Mouse (Mus musculus): ENCODE measurements around the gene Vps54. TPM values are rescaled to one million over a fixed set of nuclear protein-coding genes. Genes with fewer than 3 reads are reported as not detected.

Gene Vps54
- polyA plus RNA-seq, 1 experiment from 2014 or later, result 10.3 TPM

DNA sequence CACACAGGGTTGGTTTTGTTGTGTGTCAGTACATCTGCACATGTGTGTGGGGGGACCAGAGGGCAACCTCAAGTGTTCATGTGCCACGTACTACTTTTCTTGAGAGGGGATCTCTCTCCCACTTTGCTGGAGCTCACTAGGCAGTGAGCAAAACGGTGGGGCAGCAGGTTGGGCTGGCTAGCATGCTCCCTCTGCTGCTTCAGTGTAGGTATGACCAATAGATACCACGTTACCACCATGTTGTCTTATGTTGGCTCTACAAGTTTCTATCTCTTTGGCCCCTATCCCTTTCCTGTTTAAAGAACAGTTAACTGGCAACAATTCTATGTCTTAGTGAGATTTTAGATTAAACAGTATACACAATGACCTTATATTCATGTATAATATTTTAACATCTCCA, 83.3 kb downstream of the Vps54 start:
- no peak overlapping the region for H3K9ac ChIP-seq
- no peaks in the 10 kb centered on the region for H3K9me3 ChIP-seq
- no peak overlapping the region for H3K4me3 ChIP-seq

GRCm38 (mm10) chr11:21325781-21326180, 86.7 kb downstream of the Vps54 start:
- no peaks in the 10 kb centered on the region for H3K4me1 ChIP-seq
- no peak overlapping the region for H3K9ac ChIP-seq
- H3K36me3 ChIP-seq (replicated peaks), result peaks cover 37% of the 10 kb centered on the region; the same call in 1 of the 2 replicates
- no peaks in the 10 kb centered on the region for H3K27me3 ChIP-seq (replicated peaks)
- H3K9me3 ChIP-seq, result no peaks in the 10 kb centered on the region
- H3K4me3 ChIP-seq, result no peak overlapping the region
- WGBS, result 94% methylated on average over 5 of the region's 5 CpGs
- no peak overlapping the region for H3K27ac ChIP-seq
- H3K4me2 ChIP-seq, result no peak overlapping the region
- no peak for ATAC-seq (replicated peaks)

More for the DNA sequence above, 83.3 kb downstream of the Vps54 start:
- 89% methylated on average over 3 of the region's 3 CpGs for WGBS
- Histone ChIP-seq H3K36me3 (replicated peaks) (0 out of 2 replicates have a peak, but pooled peaks cover 22% of the 10 kb centered on the region), H3K4me2 (no peak overlapping the region), H3K4me1 (no peaks in the 10 kb centered on the region), H3K27me3 (replicated peaks) (no peaks in the 10 kb centered on the region), H3K27ac (no peak overlapping the region)
- no peak for ATAC-seq (replicated peaks)

- no peaks in the 10 kb centered on the region for H3K9me3 ChIP-seq
- WGBS, result 69% methylated on average over 2 of the region's 2 CpGs
- H3K27me3 ChIP-seq (replicated peaks), result no peaks in the 10 kb centered on the region
- H3K27ac ChIP-seq, result no peak overlapping the region
- peaks cover 33% of the 10 kb centered on the region; the same call in 1 of the 2 replicates for H3K36me3 ChIP-seq (replicated peaks)
- no peak overlapping the region for H3K9ac ChIP-seq
- no peak for ATAC-seq (replicated peaks)
- H3K4me3 ChIP-seq, result no peak overlapping the region
- no peak overlapping the region for H3K4me2 ChIP-seq
- H3K4me1 ChIP-seq, result no peaks in the 10 kb centered on the region
Observed at GRCm38 (mm10) chr11:21326770-21327169, 87.7 kb downstream of the Vps54 start.

DNA sequence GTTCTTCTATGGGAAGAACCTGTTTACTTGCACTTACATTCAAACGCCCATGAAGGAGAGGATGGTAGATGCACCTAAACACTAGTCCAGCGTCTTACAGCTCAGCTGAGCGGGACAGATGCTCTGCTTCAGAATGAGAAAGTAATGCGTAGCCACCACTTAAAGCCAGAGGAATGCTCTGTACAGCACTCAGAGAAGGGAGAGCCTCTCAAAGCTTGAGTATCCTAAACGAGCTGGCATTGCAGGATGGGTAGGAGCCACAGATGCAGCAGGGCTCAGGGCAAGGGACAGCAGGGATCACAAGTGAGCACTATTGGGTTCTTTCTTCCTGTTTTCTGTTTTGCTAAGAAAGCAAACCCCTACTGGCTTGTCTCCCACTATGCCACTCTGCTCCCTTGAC, 88.4 kb downstream of the Vps54 start:
- Histone ChIP-seq H3K4me2 (no peak overlapping the region), H3K27me3 (replicated peaks) (no peaks in the 10 kb centered on the region), H3K4me3 (no peak overlapping the region), H3K9ac (no peak overlapping the region), H3K9me3 (no peaks in the 10 kb centered on the region), H3K36me3 (replicated peaks) (peaks cover 29% of the 10 kb centered on the region; the same call in 1 of the 2 replicates), H3K4me1 (no peaks in the 10 kb centered on the region), H3K27ac (no peak overlapping the region)
- 92% methylated on average over 5 of the region's 5 CpGs for WGBS
- no peak for ATAC-seq (replicated peaks)

DNA sequence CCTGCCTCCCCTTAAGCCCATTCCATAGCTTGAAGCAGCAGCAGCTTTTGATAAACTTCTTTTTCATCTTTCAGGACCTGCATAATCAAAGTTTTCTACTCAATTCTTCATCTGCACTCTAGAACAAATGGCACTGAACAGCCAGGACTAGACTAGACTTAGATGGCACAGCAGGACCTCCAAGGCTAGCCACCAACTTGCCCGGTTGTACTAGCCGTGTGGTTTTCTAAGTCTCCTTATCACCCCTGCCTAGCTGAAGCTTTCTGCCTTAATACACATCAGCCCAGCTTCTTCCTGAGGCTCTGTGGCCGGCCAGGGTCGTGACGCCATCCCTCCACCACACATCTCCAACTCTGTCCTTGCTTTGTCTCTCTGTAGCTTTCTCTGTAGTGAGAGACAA, 89.1 kb downstream of the Vps54 start:
- H3K9ac ChIP-seq, result no peak overlapping the region
- no peaks in the 10 kb centered on the region for H3K27me3 ChIP-seq (replicated peaks)
- H3K9me3 ChIP-seq, result no peaks in the 10 kb centered on the region
- 90% methylated on average over 5 of the region's 5 CpGs for WGBS
- no peak overlapping the region for H3K27ac ChIP-seq
- no peak overlapping the region for H3K4me2 ChIP-seq
- no peaks in the 10 kb centered on the region for H3K4me1 ChIP-seq
- ATAC-seq (replicated peaks), result no peak
- H3K36me3 ChIP-seq (replicated peaks), result peaks cover 28% of the 10 kb centered on the region; the same call in 1 of the 2 replicates
- no peak overlapping the region for H3K4me3 ChIP-seq

DNA sequence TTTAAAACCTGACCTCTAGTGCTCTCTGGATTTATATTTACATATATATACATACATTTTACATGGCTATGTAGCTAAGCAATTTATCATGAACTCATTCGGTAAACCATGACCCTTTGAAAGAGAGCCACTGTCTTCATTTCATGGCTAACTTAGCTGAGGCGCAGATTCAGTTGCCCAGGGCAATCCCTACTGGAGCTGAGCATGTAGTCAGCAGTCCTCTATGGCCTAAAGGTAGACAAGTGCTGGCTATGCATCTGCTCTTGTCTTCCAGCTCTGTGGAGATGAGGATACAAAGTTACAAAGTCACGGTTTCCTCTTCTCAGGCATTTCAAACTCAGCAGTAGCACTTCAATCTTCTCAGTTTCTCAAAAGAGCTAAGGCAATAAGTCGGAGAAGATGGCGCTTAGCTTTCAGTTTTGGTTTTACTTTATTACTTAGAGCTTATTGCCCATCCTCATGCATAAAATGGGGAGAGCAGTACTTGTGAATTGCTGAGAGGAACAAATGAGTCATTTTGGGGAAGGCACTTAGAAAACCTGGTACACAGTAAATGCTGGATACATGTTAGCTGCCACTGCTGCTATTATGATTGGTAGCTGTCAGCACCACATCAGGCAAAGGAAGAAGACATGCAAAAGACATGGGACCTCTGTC, 93.7 kb downstream of the Vps54 start:
- WGBS, result 93% methylated on average over 5 of the region's 5 CpGs
- ATAC-seq (replicated peaks), result no peak
- Histone ChIP-seq H3K9ac (no peak overlapping the region), H3K27ac (no peak overlapping the region), H3K4me1 (no peaks in the 10 kb centered on the region), H3K4me3 (no peak overlapping the region), H3K36me3 (replicated peaks) (peaks cover 15% of the 10 kb centered on the region; the same call in 1 of the 2 replicates), H3K4me2 (no peak overlapping the region), H3K9me3 (no peaks in the 10 kb centered on the region), H3K27me3 (replicated peaks) (no peaks in the 10 kb centered on the region)

DNA sequence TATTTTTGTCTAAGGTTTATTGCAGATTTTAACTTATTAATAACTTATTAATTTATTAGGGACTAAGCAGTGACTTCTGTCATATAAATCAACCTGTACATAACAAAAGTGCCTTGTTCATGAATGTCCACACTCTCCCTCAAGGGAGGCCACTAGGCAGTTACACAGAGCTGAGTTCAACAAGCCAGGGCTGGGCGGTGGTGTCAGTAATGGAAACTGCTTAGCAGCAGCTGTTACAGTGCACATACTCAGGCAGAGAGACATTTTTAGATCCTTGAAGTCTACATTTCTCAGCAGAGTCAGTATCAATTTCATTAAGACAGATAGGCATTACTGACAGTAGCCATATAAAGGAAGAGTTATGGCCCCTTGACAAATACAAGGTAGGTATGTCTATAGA, 98.8 kb downstream of the Vps54 start:
- no peak overlapping the region for H3K4me2 ChIP-seq
- 89% methylated on average over 1 of the region's 1 CpGs for WGBS
- no peak overlapping the region for H3K4me3 ChIP-seq
- H3K36me3 ChIP-seq (replicated peaks), result no peaks in the 10 kb centered on the region
- no peaks in the 10 kb centered on the region for H3K4me1 ChIP-seq
- H3K27ac ChIP-seq, result no peak overlapping the region
- no peaks in the 10 kb centered on the region for H3K9me3 ChIP-seq
- no peaks in the 10 kb centered on the region for H3K27me3 ChIP-seq (replicated peaks)
- ATAC-seq (replicated peaks), result no peak
- no peak overlapping the region for H3K9ac ChIP-seq

DNA sequence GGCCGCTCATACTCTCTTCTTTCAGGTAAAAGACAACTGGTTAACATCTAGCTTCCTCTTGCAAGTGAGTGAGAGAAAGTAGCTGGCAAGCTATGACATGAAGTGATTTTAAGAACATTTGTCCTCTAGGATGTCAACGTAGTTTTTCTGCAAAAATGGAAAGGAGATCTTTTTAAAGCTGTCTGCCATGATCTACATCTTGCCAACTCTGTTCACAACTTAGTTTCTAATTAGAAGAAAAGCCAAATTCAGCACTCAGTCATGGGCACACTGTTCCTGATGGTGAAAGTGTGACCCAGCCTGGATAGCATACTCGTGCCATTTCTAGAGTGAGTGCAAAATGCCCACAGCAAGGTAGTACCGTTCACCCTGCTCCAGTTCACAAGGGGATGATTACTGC, 100.0 kb downstream of the Vps54 start:
- H3K9ac ChIP-seq, result no peak overlapping the region
- no peaks in the 10 kb centered on the region for H3K4me1 ChIP-seq
- 92% methylated on average over 4 of the region's 4 CpGs for WGBS
- H3K36me3 ChIP-seq (replicated peaks), result no peaks in the 10 kb centered on the region
- no peak overlapping the region for H3K4me2 ChIP-seq
- no peak overlapping the region for H3K4me3 ChIP-seq
- no peaks in the 10 kb centered on the region for H3K27me3 ChIP-seq (replicated peaks)
- no peak for ATAC-seq (replicated peaks)
- H3K9me3 ChIP-seq, result no peaks in the 10 kb centered on the region
- no peak overlapping the region for H3K27ac ChIP-seq

DNA sequence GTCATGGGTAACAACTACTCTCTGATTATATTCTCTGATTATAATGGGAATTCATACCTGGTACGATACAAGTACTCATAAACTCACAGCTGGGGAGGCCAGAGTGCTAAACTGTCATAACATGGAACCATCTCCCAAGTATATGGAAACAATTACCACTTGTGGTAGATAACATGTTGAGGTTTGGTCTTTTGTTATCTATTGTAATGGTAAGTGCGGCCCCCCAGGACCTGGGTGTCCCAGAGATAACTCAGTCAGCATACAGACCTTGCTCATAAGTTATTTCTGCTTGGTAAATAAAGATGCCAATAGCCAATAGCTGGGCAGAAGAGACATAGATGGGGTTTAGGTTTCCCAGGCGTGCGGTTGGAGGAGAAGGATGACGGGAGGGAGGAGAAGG, 104.4 kb downstream of the Vps54 start:
- Histone ChIP-seq H3K4me1 (no peaks in the 10 kb centered on the region), H3K4me2 (no peak overlapping the region), H3K9ac (no peak overlapping the region), H3K4me3 (no peak overlapping the region), H3K9me3 (no peaks in the 10 kb centered on the region), H3K27ac (no peak overlapping the region), H3K36me3 (replicated peaks) (no peaks in the 10 kb centered on the region), H3K27me3 (replicated peaks) (no peaks in the 10 kb centered on the region)
- ATAC-seq (replicated peaks), result no peak
- whole genome bisulfite sequencing, result 95% methylated on average over 5 of the region's 5 CpGs

- H3K27ac ChIP-seq, result no peak overlapping the region
- H3K27me3 ChIP-seq (replicated peaks), result no peaks in the 10 kb centered on the region
- ATAC-seq (replicated peaks), result no peak
- 94% methylated on average over 3 of the region's 3 CpGs for WGBS
- no peak overlapping the region for H3K4me2 ChIP-seq
- H3K9ac ChIP-seq, result no peak overlapping the region
- H3K4me1 ChIP-seq, result no peaks in the 10 kb centered on the region
- no peaks in the 10 kb centered on the region for H3K36me3 ChIP-seq (replicated peaks)
- H3K4me3 ChIP-seq, result no peak overlapping the region
- no peaks in the 10 kb centered on the region for H3K9me3 ChIP-seq
Observed at GRCm38 (mm10) chr11:21346020-21346419, 106.9 kb downstream of the Vps54 start.

DNA sequence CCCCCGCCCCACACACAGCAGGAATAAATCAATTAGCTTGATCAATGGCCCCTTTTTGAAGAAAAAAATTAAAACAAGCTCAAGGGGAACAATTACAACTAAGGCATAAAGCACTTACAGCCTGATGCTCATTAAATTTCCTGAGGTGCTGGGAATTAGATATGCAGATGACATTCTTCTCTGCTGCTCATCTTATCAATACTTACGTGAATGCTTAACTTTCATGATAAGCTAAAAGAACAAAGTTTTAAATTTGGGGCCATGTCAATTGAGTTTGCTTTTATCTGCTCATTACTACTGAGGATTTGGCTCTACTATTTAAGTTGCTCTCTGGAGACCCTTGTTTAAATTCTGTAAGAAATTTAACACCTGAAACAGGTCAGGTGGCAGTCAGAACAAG, 109.8 kb downstream of the Vps54 start:
- no peaks in the 10 kb centered on the region for H3K27me3 ChIP-seq (replicated peaks)
- ATAC-seq (replicated peaks), result no peak
- 86% methylated on average over 2 of the region's 2 CpGs for WGBS

DNA sequence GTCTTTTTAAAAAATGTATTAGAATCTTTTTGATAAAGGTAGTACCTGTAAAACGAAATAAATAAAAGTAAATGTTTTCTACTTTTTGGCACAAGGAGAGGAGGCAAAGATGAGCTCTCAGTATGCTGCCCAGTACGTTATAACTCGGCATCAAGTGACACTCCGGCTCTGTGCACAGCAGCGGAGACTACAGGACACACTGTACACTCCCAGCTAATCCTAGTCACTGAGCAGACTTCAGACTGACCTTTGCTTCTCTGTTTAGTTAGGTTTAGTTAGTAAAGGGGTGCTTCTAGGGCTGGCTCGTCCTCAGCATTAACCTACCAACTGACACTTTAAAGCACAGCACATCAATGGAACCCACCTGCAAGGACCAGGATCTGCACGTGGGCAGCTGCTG, 112.2 kb downstream of the Vps54 start:
- Histone ChIP-seq H3K36me3 (replicated peaks) (0 out of 2 replicates have a peak, but pooled peaks cover 3% of the 10 kb centered on the region), H3K9me3 (no peaks in the 10 kb centered on the region), H3K4me1 (no peaks in the 10 kb centered on the region), H3K4me3 (no peak overlapping the region), H3K4me2 (no peak overlapping the region), H3K9ac (no peak overlapping the region), H3K27me3 (replicated peaks) (no peaks in the 10 kb centered on the region), H3K27ac (no peak overlapping the region)
- WGBS, result 88% methylated on average over 7 of the region's 7 CpGs
- no peak for ATAC-seq (replicated peaks)

More for the DNA sequence above, 109.8 kb downstream of the Vps54 start:
- H3K9ac ChIP-seq, result no peak overlapping the region
- no peaks in the 10 kb centered on the region for H3K9me3 ChIP-seq
- 0 out of 2 replicates have a peak, but pooled peaks cover 3% of the 10 kb centered on the region for H3K36me3 ChIP-seq (replicated peaks)
- no peak overlapping the region for H3K4me3 ChIP-seq
- H3K4me1 ChIP-seq, result no peaks in the 10 kb centered on the region
- no peak overlapping the region for H3K27ac ChIP-seq
- H3K4me2 ChIP-seq, result no peak overlapping the region
